ENCODE assay signal across 18 mouse cellular contexts in the genomic region with DNA sequence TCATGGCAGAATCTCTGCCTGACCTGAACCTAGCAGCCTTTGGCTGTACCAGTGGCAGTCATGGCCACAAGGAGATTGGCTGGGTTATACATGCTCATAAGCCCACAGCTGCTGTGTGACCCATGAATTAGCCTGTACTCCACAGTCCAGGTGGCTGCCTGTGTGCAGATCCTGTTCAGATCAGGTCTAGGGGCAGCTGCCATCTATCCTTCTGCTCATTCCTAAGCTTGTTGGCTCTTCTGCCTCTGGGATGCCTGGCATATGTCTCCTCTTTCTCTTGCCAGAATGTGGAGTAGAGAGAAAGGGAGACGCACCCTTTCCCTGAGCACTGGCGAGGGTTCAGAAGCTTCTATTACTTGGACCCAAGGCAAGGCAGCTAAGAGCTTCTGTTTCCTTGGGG.
DNase-seq lines count a peak whose midpoint lies in the region; ATAC-seq lines count a peak whose summit lies in the region.
"Had no signal": no experiment of that assay in that cellular context is flagged by ENCODE, and none has a peak within 500 bp of the region (broad histone marks: within the 10 kb centered on the region; RNA-seq: fewer than 3 reads in every experiment).

No protein-coding gene starts in this region.

- H3K36me3 ChIP-seq in neural tube, embryonic 15.5 days: no peaks in the 10 kb centered on the region
- H3K36me3 ChIP-seq: heart, embryonic 13.5 days had no signal

- no peak overlapping the region for H3K4me3 ChIP-seq in neural tube, embryonic 15.5 days (replicated peaks)
- H3K4me3 ChIP-seq: heart, embryonic 13.5 days; myocyte had no signal

- no peaks in the 10 kb centered on the region for H3K9me3 ChIP-seq in neural tube, embryonic 15.5 days (replicated peaks)
- H3K9me3 ChIP-seq: heart, embryonic 13.5 days had no signal

- WGBS in neural tube, embryonic 15.5 days: 81% methylated on average over 2 of the region's 2 CpGs

- H3K27ac ChIP-seq in neural tube, embryonic 15.5 days (replicated peaks): no peak overlapping the region
- H3K27ac ChIP-seq: heart, embryonic 13.5 days; stomach, postnatal 0 days had no signal

- no peak overlapping the region for H3K4me2 ChIP-seq in neural tube, embryonic 15.5 days
- H3K4me2 ChIP-seq: heart, embryonic 13.5 days had no signal

- no peaks in the 10 kb centered on the region for H3K27me3 ChIP-seq in neural tube, embryonic 15.5 days (replicated peaks)

- no peak overlapping the region for H3K9ac ChIP-seq in neural tube, embryonic 15.5 days (replicated peaks)
- H3K9ac ChIP-seq: heart, embryonic 13.5 days; liver, postnatal 0 days had no signal

- DNase-seq in cerebellum, postnatal 4 days (ENCODE audit: low spot score in 2 of 2): no peak
- peak; percentile 13 to 44 for DNase-seq in layer of hippocampus, adult 18-20 months (ENCODE audit: low spot score in 2 of 2)
- DNase-seq in layer of hippocampus, adult 11-12 months (ENCODE audit: low spot score): no peak
- peak; percentile 50 for DNase-seq in cerebellum, adult 11 months
- peak; percentile 50 to 59 for DNase-seq in cerebellum, postnatal 25 days
- DNase-seq in ovary, postnatal 10 days (ENCODE audit: low spot score): no peak
- DNase-seq: adrenal gland, postnatal 36 days; gastrocnemius, postnatal 36 days; kidney, postnatal 10 days; liver, postnatal 0 days; right cerebral cortex, adult 18-20 months; thymus, postnatal 36 days had no signal

- no peaks in the 10 kb centered on the region for H3K4me1 ChIP-seq in neural tube, embryonic 15.5 days
- H3K4me1 ChIP-seq: heart, embryonic 13.5 days had no signal

- ATAC-seq in cerebellum, adult (ENCODE audit: insufficient number of reproducible peaks, low FRiP score, low TSS enrichment): peak; percentile 87
- ATAC-seq in neural tube, embryonic 15.5 days (ENCODE audit: low FRiP score): no peak
- ATAC-seq: intestine, embryonic 16.5 days; liver, postnatal 0 days had no signal

Comparison
In these comparisons a context has a peak if more than half of its experiments do, and no peak if none do; other contexts are left out.
1. DNase-seq: peak in layer of hippocampus, adult 18-20 months (2 of 2), cerebellum, adult 11 months (single experiment) and cerebellum, postnatal 25 days (2 of 2); none in cerebellum, postnatal 4 days (0 of 2), layer of hippocampus, adult 11-12 months (single experiment) and ovary, postnatal 10 days (single experiment).